Mouse (Mus musculus) lung, postnatal 0 days (tissue): ENCODE measurements around the gene Bcl2l1.

Experiments used
- CTCF ChIP-seq: IDR thresholded peaks from 2 replicates; pipeline ENCODE4 v1.5.1; 2016; ENCODE audit warnings: antibody characterized with exemption, mild to moderate bottlenecking
- EP300 ChIP-seq: IDR thresholded peaks from 2 replicates; pipeline ENCODE4 v1.6.1; 2016; ENCODE audit warnings: antibody characterized with exemption, mild to moderate bottlenecking, control low read depth

DNA sequence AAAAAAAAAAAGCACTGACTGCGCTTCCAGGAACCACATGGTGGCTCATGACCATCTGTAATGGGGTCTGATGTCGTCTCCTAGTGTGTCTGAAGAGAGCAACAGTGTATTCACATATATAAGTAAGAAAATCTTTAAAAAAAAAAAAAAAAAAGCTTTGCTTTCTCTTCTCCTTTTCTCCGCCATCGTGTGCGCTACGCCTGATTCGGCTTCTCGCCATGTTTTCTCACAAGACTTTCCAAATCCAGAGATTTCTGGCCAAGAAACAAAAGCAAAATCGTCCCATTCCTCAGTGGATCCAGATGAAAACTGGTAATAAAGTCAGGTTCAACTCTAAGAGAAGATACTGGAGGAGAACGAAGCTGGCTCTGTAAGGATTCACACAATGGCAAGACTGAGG is 29.2 kb downstream of the Bcl2l1 start:
- TF ChIP-seq EP300 (no peak), CTCF (no peak)
